ENCODE assay signal across 8 mouse cellular contexts in the genomic region with DNA sequence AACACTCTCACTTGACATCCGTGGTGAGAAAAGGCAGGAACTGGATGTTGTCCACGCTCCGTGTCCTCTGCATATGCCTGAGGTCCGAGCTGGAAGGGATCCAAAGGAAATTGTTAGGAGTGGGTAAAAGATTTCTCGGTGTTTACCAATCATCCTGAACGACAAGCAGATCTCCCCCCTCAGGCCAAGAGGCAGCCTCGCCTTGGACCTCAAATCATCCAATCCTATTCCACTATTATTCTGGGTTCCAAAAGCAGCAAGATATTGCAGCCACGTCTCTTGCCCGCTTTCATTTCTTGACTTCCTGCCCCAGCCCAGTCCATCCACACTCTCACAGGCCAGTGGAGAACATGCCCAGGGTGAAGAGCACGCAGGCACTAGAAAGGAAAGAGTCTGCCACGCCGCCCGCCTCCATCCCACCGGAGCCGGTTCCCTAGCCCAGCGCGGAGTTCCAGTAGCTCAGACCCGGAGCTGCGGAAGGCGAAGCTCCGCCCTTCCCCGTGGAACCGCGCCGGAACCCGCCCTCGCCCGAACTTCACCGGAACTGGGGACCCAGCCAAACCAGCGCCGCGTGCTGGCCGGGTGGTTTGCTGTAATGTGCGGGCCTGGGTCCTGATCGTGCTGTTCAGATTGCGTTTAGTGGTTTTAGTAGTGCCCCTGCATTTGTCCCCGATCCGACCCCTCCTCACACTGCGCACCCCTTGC. TPM values are rescaled to one million over a fixed set of nuclear protein-coding genes. Genes with fewer than 3 reads are reported as not detected.
DNase-seq lines count a peak whose midpoint lies in the region; ATAC-seq and TF ChIP-seq lines count a peak whose summit lies in the region.

A gene (minus strand): TSS at position 520 of the 705 bp plus-strand sequence.

- TF ChIP-seq CTCF in MEL (IDR thresholded peaks at IDR 0.05 in 2 of 3, conservative IDR thresholded peaks at IDR 0.05 in 1 of 3; ENCODE audit: control insufficient read depth in 1 of 3, insufficient read depth in 1 of 3, low read depth in 2 of 3, low read length in 3 of 3, poor library complexity in 1 of 3, severe bottlenecking in 1 of 3): peak in 2 of 3 experiments; percentile 51 to 70; a peak in 4 of 6 replicates

- H3K9ac ChIP-seq in MEL (ENCODE audit: control insufficient read depth, low read depth, low read length, poor library complexity, severe bottlenecking): peak within 1 kb of the TSS; percentile 76
- H3K9ac ChIP-seq in hindbrain, embryonic 11.5 days (ENCODE audit: low read depth, low read length): peak within 1 kb of the TSS; percentile 90

- peak; percentile 85 to 90 for TF ChIP-seq POLR2A in MEL (IDR thresholded peaks at IDR 0.05; ENCODE audit: control insufficient read depth in 1 of 2, insufficient read depth in 1 of 2, low read depth in 1 of 2, low read length in 2 of 2, poor library complexity in 1 of 2)

- 4% methylated on average over 39 of the region's 39 CpGs for WGBS in hindbrain, embryonic 11.5 days

- peak within 1 kb of the TSS; percentile 78 to 82 for H3K4me3 ChIP-seq in MEL (ENCODE audit: control insufficient read depth in 1 of 2, insufficient read depth in 1 of 2, low read depth in 2 of 2, low read length in 2 of 2)
- H3K4me3 ChIP-seq in hindbrain, embryonic 11.5 days (ENCODE audit: low read depth, low read length): peak within 1 kb of the TSS; percentile 49

- H3K27ac ChIP-seq in MEL (ENCODE audit: control insufficient read depth, low read depth, low read length): peak within 1 kb of the TSS; percentile 44
- peak within 1 kb of the TSS; percentile 47; the same call in 1 of the 2 replicates for H3K27ac ChIP-seq in hindbrain, embryonic 11.5 days (ENCODE audit: low read depth, low read length)

- peak; percentile 64; the same call in 1 of the 2 replicates for ATAC-seq in hindbrain, embryonic 11.5 days (ENCODE audit: low FRiP score)

- no peak for TF ChIP-seq RAD21 in MEL (IDR thresholded peaks at IDR 0.05; ENCODE audit: low read depth, low read length)

- DNase-seq in MEL (ENCODE audit: low read depth, low spot score): peak; percentile 86
- DNase-seq in cerebellum, adult 9-10 months: peak; percentile 80
- DNase-seq in frontal cortex, postnatal 14 days (ENCODE audit: low spot score in 2 of 2): peak; percentile 45 to 76
- peak; percentile 72 for DNase-seq in hindbrain, embryonic 11.5 days (ENCODE audit: low spot score)
- DNase-seq in layer of hippocampus, postnatal 14 days (ENCODE audit: low spot score in 2 of 2): peak; percentile 84 to 85
- DNase-seq in lung, postnatal 25 days (ENCODE audit: low spot score): peak; percentile 86
- DNase-seq in retina, postnatal 1 day: peak; percentile 78
- peak; percentile 79 for DNase-seq in urinary bladder, adult 18-20 months (ENCODE audit: low spot score in 2 of 2)

- peaks cover 4% of the 10 kb centered on the region; the same call in 1 of the 2 replicates for H3K79me2 ChIP-seq in MEL (ENCODE audit: control insufficient read depth, insufficient read depth, low read length, poor library complexity)

- H3K27me3 ChIP-seq in MEL (ENCODE audit: control insufficient read depth in 1 of 2, insufficient read depth in 2 of 2, low read length in 2 of 2): peaks cover 2 to 5% of the 10 kb centered on the region in 2 experiments; a peak in 2 of 4 replicates
- no peaks in the 10 kb centered on the region for H3K27me3 ChIP-seq in hindbrain, embryonic 11.5 days (ENCODE audit: control insufficient read depth, insufficient read depth, low read length)

- no peaks in the 10 kb centered on the region for H3K9me3 ChIP-seq in MEL (replicated peaks; ENCODE audit: insufficient read depth, low read length)
- no peaks in the 10 kb centered on the region for H3K9me3 ChIP-seq in hindbrain, embryonic 11.5 days (ENCODE audit: control insufficient read depth, low read length)

- peak within 1 kb of the TSS; percentile 86 for H3K4me2 ChIP-seq in hindbrain, embryonic 11.5 days (replicated peaks; ENCODE audit: low read depth, low read length)

- peaks cover 0 to 17% of the 10 kb centered on the region in 2 experiments; a peak in 2 of 4 replicates for H3K36me3 ChIP-seq in MEL (ENCODE audit: control insufficient read depth in 1 of 2, insufficient read depth in 2 of 2, low read length in 2 of 2)
- H3K36me3 ChIP-seq in hindbrain, embryonic 11.5 days (ENCODE audit: control insufficient read depth, insufficient read depth, low read length): no peaks in the 10 kb centered on the region

- TF ChIP-seq EP300 in MEL (IDR thresholded peaks at IDR 0.05; ENCODE audit: low read depth in 1 of 2, low read length in 2 of 2): no peak

- H3K4me1 ChIP-seq in MEL (ENCODE audit: control insufficient read depth in 1 of 2, insufficient read depth in 2 of 2, low read length in 2 of 2): peaks cover 3 to 31% of the 10 kb centered on the region in 2 experiments
- 0 out of 2 replicates have a peak, but pooled peaks cover 6% of the 10 kb centered on the region for H3K4me1 ChIP-seq in hindbrain, embryonic 11.5 days (replicated peaks; ENCODE audit: control insufficient read depth, insufficient read depth, low read length)

TF ChIP-seq in MEL, 35 proteins besides CTCF, POLR2A, EP300 and RAD21:
- TF ChIP-seq BHLHE40 (IDR thresholded peaks at IDR 0.05; ENCODE audit: borderline replicate concordance, low read depth, low read length): no peak
- 0 out of 2 replicates have a peak, but pooled peaks have one; percentile 35 for TF ChIP-seq USF1 (IDR thresholded peaks at IDR 0.05; ENCODE audit: low read depth, low read length)
- peak; percentile 91 for TF ChIP-seq POLR2AphosphoS2 (IDR thresholded peaks at IDR 0.05; ENCODE audit: low read length)
- no peak for TF ChIP-seq JUND (IDR thresholded peaks at IDR 0.05; ENCODE audit: low read depth, low read length)
- no peak for TF ChIP-seq CHD2 (IDR thresholded peaks at IDR 0.05; ENCODE audit: low read length)
- TF ChIP-seq ZKSCAN1 (IDR thresholded peaks at IDR 0.05; ENCODE audit: low read depth, low read length): no peak
- TF ChIP-seq MYB (IDR thresholded peaks at IDR 0.05; ENCODE audit: low read depth, low read length): no peak
- peak; percentile 22 for TF ChIP-seq TBP (IDR thresholded peaks at IDR 0.05; ENCODE audit: low read depth, low read length)
- no peak for TF ChIP-seq GATA1 (IDR thresholded peaks at IDR 0.05; ENCODE audit: low read depth, low read length)
- TF ChIP-seq SMC3 (IDR thresholded peaks at IDR 0.05; ENCODE audit: low read depth, low read length): no peak
- no peak for TF ChIP-seq NRF1 (IDR thresholded peaks at IDR 0.05; ENCODE audit: insufficient read depth, low read depth, low read length, poor library complexity, severe bottlenecking)
- TF ChIP-seq TAL1 (IDR thresholded peaks at IDR 0.05; ENCODE audit: low read length): no peak
- peak; percentile 78 for TF ChIP-seq HCFC1 (IDR thresholded peaks at IDR 0.05; ENCODE audit: low read depth, low read length)
- no peak for TF ChIP-seq MAFK (IDR thresholded peaks at IDR 0.05; ENCODE audit: borderline replicate concordance, low read depth, low read length)
- no peak; the same call in 1 of the 2 replicates for TF ChIP-seq ETS1 (IDR thresholded peaks at IDR 0.05; ENCODE audit: low read depth, low read length)
- peak; percentile 84 for TF ChIP-seq NELFE (IDR thresholded peaks at IDR 0.05; ENCODE audit: low read depth, low read length)
- TF ChIP-seq TCF12 (IDR thresholded peaks at IDR 0.05; ENCODE audit: low read depth, low read length): peak; percentile 68
- TF ChIP-seq MAX (IDR thresholded peaks at IDR 0.05; ENCODE audit: low read length): peak; percentile 88
- TF ChIP-seq ZMIZ1 (IDR thresholded peaks at IDR 0.05; ENCODE audit: low read depth, low read length): peak; percentile 66
- 0 out of 2 replicates have a peak, but pooled peaks have one; percentile 26 for TF ChIP-seq UBTF (IDR thresholded peaks at IDR 0.05; ENCODE audit: borderline replicate concordance, insufficient read depth, low read depth, low read length)
- TF ChIP-seq ZC3H11A (IDR thresholded peaks at IDR 0.05; ENCODE audit: low read depth, low read length): no peak
- TF ChIP-seq E2F4 (IDR thresholded peaks at IDR 0.05; ENCODE audit: borderline replicate concordance, low read depth, low read length): no peak; the same call in 1 of the 2 replicates
- TF ChIP-seq MXI1 (IDR thresholded peaks at IDR 0.05; ENCODE audit: low read depth, low read length): peak; percentile 69; the same call in 1 of the 2 replicates
- no peak for TF ChIP-seq KAT2A (conservative IDR thresholded peaks at IDR 0.05; ENCODE audit: low read depth, low read length)
- TF ChIP-seq USF2 (IDR thresholded peaks at IDR 0.05; ENCODE audit: borderline replicate concordance in 1 of 2, insufficient read depth in 1 of 2, low read depth in 1 of 2, low read length in 2 of 2): no peak
- no peak for TF ChIP-seq MEF2A (IDR thresholded peaks at IDR 0.05; ENCODE audit: extremely low read depth, insufficient replicate concordance, low read depth, low read length, poor library complexity, severe bottlenecking)
- peak; percentile 64 for TF ChIP-seq SIN3A (IDR thresholded peaks at IDR 0.05; ENCODE audit: low read length)
- no peak for TF ChIP-seq RCOR1 (IDR thresholded peaks at IDR 0.05; ENCODE audit: low read depth, low read length)
- peak; percentile 88 for TF ChIP-seq MYC (IDR thresholded peaks at IDR 0.05; ENCODE audit: low read depth, low read length)
- no peak for TF ChIP-seq GABPA (IDR thresholded peaks at IDR 0.05; ENCODE audit: low read depth, low read length)
- no peak for TF ChIP-seq POLR2AphosphoS5 (IDR thresholded peaks at IDR 0.05; ENCODE audit: borderline replicate concordance, low read depth, low read length)
- TF ChIP-seq MAZ (IDR thresholded peaks at IDR 0.05; ENCODE audit: low read depth, low read length): no peak
- no peak for TF ChIP-seq CHD1 (IDR thresholded peaks at IDR 0.05; ENCODE audit: low read depth, low read length)
- TF ChIP-seq ELF1 (IDR thresholded peaks at IDR 0.05; ENCODE audit: low read depth, low read length): peak; percentile 82
- TF ChIP-seq ZNF384 (IDR thresholded peaks at IDR 0.05; ENCODE audit: low read depth, low read length): no peak

RNA-seq across cellular contexts. Expression of the gene that starts here (rescaled TPM):
- total RNA-seq in MEL (2012; rRNA removed): 17.2 and 22.5 TPM in 2 replicates
- 10 to 100 TPM in 1 of 2 experiments, not detected in 1; 45.9 TPM for polyA plus RNA-seq in MEL (2012; ENCODE audit: insufficient read depth in 1 of 2, insufficient read length in 2 of 2, low read depth in 1 of 2, low replicate concordance in 2 of 2, missing spikeins in 1 of 2)
- polyA plus RNA-seq in hindbrain, embryonic 11.5 days (2014; fragmentation: Nextera tagmentation; extraction: Ambion mirVana): 35.9 and 37.5 TPM in 2 replicates
- total RNA-seq in layer of hippocampus, postnatal 14 days (2021): 10 to 100 TPM; 37.1 to 40.2 TPM

Comparison
In these comparisons a context has a peak if more than half of its experiments do, and no peak if none do; other contexts are left out.
1. Peak in every context shown above with its lines: DNase-seq, ATAC-seq, H3K4me3 ChIP-seq and H3K27ac ChIP-seq.